Mouse (Mus musculus) olfactory bulb, adult 2 months (tissue): ENCODE measurements around the gene Cnbp.

ENCODE experiments used
- CTCF ChIP-seq: fragments of 200-500 bp; IDR thresholded peaks from 2 replicates; pipeline ENCODE4 v1.5.1; 2012; ENCODE audit warnings: low read depth, mild to moderate bottlenecking, low read length, moderate library complexity; ENCODE audit not compliant: insufficient read depth
- POLR2A ChIP-seq: fragments of 200-500 bp; IDR thresholded peaks from 2 replicates; pipeline ENCODE4 v1.6.1; 2012; ENCODE audit warnings: mild to moderate bottlenecking, low read depth, low read length, moderate library complexity; ENCODE audit not compliant: insufficient read depth

DNA sequence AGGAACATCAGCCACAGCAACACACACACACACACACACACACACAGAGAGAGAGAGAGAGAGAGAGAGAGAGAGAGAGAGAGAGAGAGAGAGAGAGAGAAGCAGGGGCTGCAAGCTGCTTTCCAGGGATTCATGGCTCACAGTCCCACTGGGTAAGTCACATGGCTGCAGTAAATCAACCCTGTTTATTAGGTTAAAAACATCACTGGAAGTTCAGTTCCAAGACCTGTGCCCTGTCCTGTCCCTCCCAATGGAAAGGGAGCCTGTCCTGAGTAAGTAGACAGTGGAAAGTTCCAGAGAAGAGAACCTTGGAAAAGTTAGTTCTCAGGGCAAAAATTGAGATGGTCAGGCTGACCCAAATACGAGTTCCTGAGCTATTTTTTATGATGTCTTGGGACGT lies 53.6 kb downstream of the Cnbp start:
- TF ChIP-seq CTCF, result no peak
- TF ChIP-seq POLR2A, result no peak
